Mouse (Mus musculus) heart, postnatal 10 days (tissue): Measurements from ENCODE around the gene Shisa2. TPM values are rescaled to one million over a fixed set of nuclear protein-coding genes. Genes with fewer than 3 reads are reported as not detected.
"Not testable (repeated sequence)": the region's sequence is repeated elsewhere in the genome, so short reads cannot be mapped to it uniquely, and the experiment has no call there.

ENCODE experiments used
- DNase-seq, 2 experiments: peaks; one replicate each; pipeline ENCODE4 v3.0.0; 2021
- intact Hi-C: fragments of 180-260 bp; cut with DNase I; formaldehyde crosslinking; loops from one replicate; pipeline ENCODE4 v1.15.1; 2025
- total RNA-seq, 2 experiments: library from RNA; stranded (reverse); gene quantifications; 2 replicates each; pipeline ENCODE4 v1.2.3; 2021

Shisa2 gene
- 1 to 10 TPM; 1.0 to 1.3 TPM for total RNA-seq

GRCm38 (mm10) chr14:59625158-59625805 lies at the start of gene Shisa2:
TSS of gene Shisa2 (plus strand) at chr14:59625308.
- DNase-seq: peak; percentile 85 to 87
- intact Hi-C loops: no loop called here

GRCm38 (mm10) chr14:59576385-59576784 lies 48.7 kb upstream of the Shisa2 start:
- no peak for DNase-seq
- intact Hi-C loops: no loop called here

- DNase-seq: peak; percentile 26 to 39
Measured at GRCm38 (mm10) chr14:59590614-59591013, 34.5 kb upstream of the Shisa2 start.

GRCm38 (mm10) chr14:59591901-59592300 lies 33.2 kb upstream of the Shisa2 start:
- no peak for DNase-seq
- intact Hi-C loops: no loop called here

More at GRCm38 (mm10) chr14:59590614-59591013, 34.5 kb upstream of the Shisa2 start:
- intact Hi-C loops: no loop called here

- no peak for DNase-seq
- intact Hi-C loops: no loop called here
Measured at GRCm38 (mm10) chr14:59592593-59592992, 32.5 kb upstream of the Shisa2 start.

- no peak for DNase-seq
- intact Hi-C loops: no loop called here
Measured at GRCm38 (mm10) chr14:59594988-59595387, 30.1 kb upstream of the Shisa2 start.

- intact Hi-C loops: no loop called here
- DNase-seq: peak; percentile 98 to 99
Measured at GRCm38 (mm10) chr14:59597398-59598259, 27.5 kb upstream of the Shisa2 start, which contains the start of gene Cdadc1. TSS of gene Cdadc1 (minus strand) at chr14:59597959.

- no peak for DNase-seq
- intact Hi-C loops: no loop called here
Measured at GRCm38 (mm10) chr14:59598260-59598627, 26.9 kb upstream of the Shisa2 start.

- DNase-seq: peak; percentile 18 to 55
- intact Hi-C loops: loop anchor here (2.0 to 10.0 kb wide), 2 partner anchors 339 to 571 kb away; no protein-coding TSS in a partner anchor
Measured at GRCm38 (mm10) chr14:59604002-59604645, 21.0 kb upstream of the Shisa2 start.

GRCm38 (mm10) chr14:59605671-59606353 lies 19.3 kb upstream of the Shisa2 start:
- DNase-seq: peak; percentile 66 to 84
- intact Hi-C loops: loop anchor here (1.0 to 10.0 kb wide), 3 partner anchors 337 to 569 kb away; no protein-coding TSS in a partner anchor

GRCm38 (mm10) chr14:59607021-59607420 lies 18.1 kb upstream of the Shisa2 start:
- intact Hi-C loops: loop anchor here (10.0 kb wide), 1 partner anchor 568 kb away; no protein-coding TSS in a partner anchor
- no peak for DNase-seq

- peak; percentile 57 to 81 for DNase-seq
- intact Hi-C loops: loop anchor here (1.0 kb wide), 1 partner anchor 330 kb away; no protein-coding TSS in a partner anchor
Measured at GRCm38 (mm10) chr14:59612920-59613625, 12.0 kb upstream of the Shisa2 start.

- intact Hi-C loops, DNase-seq: not testable (repeated sequence)
Measured at GRCm38 (mm10) chr14:59614149-59614548, 11.0 kb upstream of the Shisa2 start.

GRCm38 (mm10) chr14:59616802-59617201 lies 8.3 kb upstream of the Shisa2 start:
- no peak for DNase-seq
- intact Hi-C loops: no loop called here

GRCm38 (mm10) chr14:59624326-59624885 lies 702 bp upstream of the Shisa2 start:
- DNase-seq: no peak
- intact Hi-C loops: no loop called here

GRCm38 (mm10) chr14:59625806-59626364 lies 777 bp downstream of the Shisa2 start:
- intact Hi-C loops: no loop called here
- DNase-seq: peak in 1 of 2 experiments; percentile 30

- DNase-seq: no peak
- intact Hi-C loops: no loop called here
Measured at GRCm38 (mm10) chr14:59626711-59627110, 1.6 kb downstream of the Shisa2 start.

GRCm38 (mm10) chr14:59627142-59627680 lies 2.1 kb downstream of the Shisa2 start:
- intact Hi-C loops: no loop called here
- no peak for DNase-seq

- intact Hi-C loops: no loop called here
- DNase-seq: peak in 1 of 2 experiments; percentile 25
Measured at GRCm38 (mm10) chr14:59627823-59628222, 2.7 kb downstream of the Shisa2 start.
